In the genomic region with DNA sequence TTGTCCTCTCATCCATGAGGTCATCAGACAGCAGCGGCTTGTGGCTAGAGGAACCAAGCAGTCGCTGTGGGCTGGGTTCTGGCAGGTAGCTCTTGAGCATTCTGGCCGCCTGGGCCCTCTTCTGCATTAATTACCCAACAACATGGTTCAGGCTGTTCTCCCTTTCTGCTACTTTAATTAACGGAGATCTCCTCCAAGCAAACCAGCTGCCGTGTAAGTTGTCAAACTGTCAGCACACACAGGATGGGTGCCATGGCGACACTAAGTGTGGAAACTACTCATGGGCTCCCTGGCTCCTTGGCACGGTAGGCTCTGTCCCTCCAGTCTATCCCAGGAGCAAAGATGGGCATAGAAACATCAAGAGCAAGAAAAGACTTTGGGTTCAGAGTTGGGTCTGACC, we compare ENCODE assay signal across 19 mouse cellular contexts. TPM values are rescaled to one million over a fixed set of nuclear protein-coding genes. Genes with fewer than 3 reads are reported as not detected.
DNase-seq lines count a peak whose midpoint lies in the region; ATAC-seq and TF ChIP-seq lines count a peak whose summit lies in the region.
"Had no signal": no experiment of that assay in that cellular context is flagged by ENCODE, and none has a peak within 500 bp of the region (broad histone marks: within the 10 kb centered on the region; RNA-seq: fewer than 3 reads in every experiment).

No protein-coding gene starts in this region.

- H3K36me3 ChIP-seq in heart, embryonic 12.5 days: no peaks in the 10 kb centered on the region
- H3K36me3 ChIP-seq in midbrain, postnatal 0 days (ENCODE audit: insufficient read depth, low read length): no peaks in the 10 kb centered on the region
- no peaks in the 10 kb centered on the region for H3K36me3 ChIP-seq in midbrain, embryonic 14.5 days (ENCODE audit: control insufficient read depth, insufficient read depth, low read length)
- H3K36me3 ChIP-seq in forebrain, postnatal 0 days (ENCODE audit: insufficient read depth): no peaks in the 10 kb centered on the region
- H3K36me3 ChIP-seq: embryonic facial prominence, embryonic 12.5 days; hindbrain, embryonic 12.5 days; neural tube, embryonic 13.5 days had no signal

- no peaks in the 10 kb centered on the region for H3K9me3 ChIP-seq in heart, embryonic 12.5 days (replicated peaks)
- no peaks in the 10 kb centered on the region for H3K9me3 ChIP-seq in midbrain, postnatal 0 days (ENCODE audit: low read length)
- no peaks in the 10 kb centered on the region for H3K9me3 ChIP-seq in midbrain, embryonic 14.5 days (ENCODE audit: control insufficient read depth, low read length)
- no peaks in the 10 kb centered on the region for H3K9me3 ChIP-seq in forebrain, postnatal 0 days (ENCODE audit: low read length)
- H3K9me3 ChIP-seq: embryonic facial prominence, embryonic 12.5 days; hindbrain, embryonic 12.5 days; neural tube, embryonic 13.5 days had no signal

- no peak for DNase-seq in heart, adult 11 months
- peak; percentile 53 for DNase-seq in midbrain, postnatal 0 days (ENCODE audit: low spot score)
- DNase-seq in midbrain, embryonic 14.5 days: no peak
- DNase-seq in forebrain, postnatal 0 days: peak; percentile 68
- DNase-seq in layer of hippocampus, postnatal 14 days (ENCODE audit: low spot score in 2 of 2): peak; percentile 23 to 52
- no peak for DNase-seq in urinary bladder, postnatal 36 days (ENCODE audit: low spot score in 2 of 2)
- DNase-seq: adrenal gland, adult 2 months; cerebellum, adult 9-11 months; heart, postnatal 14 days; liver had no signal

- 44% methylated on average over 7 of the region's 7 CpGs for WGBS in heart, embryonic 12.5 days
- 45% methylated on average over 7 of the region's 7 CpGs for WGBS in midbrain, postnatal 0 days
- 56% methylated on average over 7 of the region's 7 CpGs for WGBS in midbrain, embryonic 14.5 days
- 27% methylated on average over 7 of the region's 7 CpGs for WGBS in forebrain, postnatal 0 days

- peaks cover 5% of the 10 kb centered on the region; the same call in 1 of the 2 replicates for H3K4me1 ChIP-seq in heart, embryonic 12.5 days (replicated peaks)
- peaks cover 5% of the 10 kb centered on the region; the same call in 1 of the 2 replicates for H3K4me1 ChIP-seq in midbrain, postnatal 0 days (ENCODE audit: insufficient read depth, low read length)
- no peaks in the 10 kb centered on the region for H3K4me1 ChIP-seq in midbrain, embryonic 14.5 days (ENCODE audit: control insufficient read depth, insufficient read depth, low read length)
- H3K4me1 ChIP-seq in forebrain, postnatal 0 days (ENCODE audit: insufficient read depth): no peaks in the 10 kb centered on the region

- no peak overlapping the region for H3K4me2 ChIP-seq in heart, embryonic 12.5 days
- no peak overlapping the region for H3K4me2 ChIP-seq in midbrain, postnatal 0 days (ENCODE audit: low read depth, low read length, poor library complexity, severe bottlenecking)
- no peak overlapping the region for H3K4me2 ChIP-seq in midbrain, embryonic 14.5 days (ENCODE audit: low read length)
- H3K4me2 ChIP-seq in forebrain, postnatal 0 days (ENCODE audit: low read depth): no peak overlapping the region
- H3K4me2 ChIP-seq: embryonic facial prominence, embryonic 12.5 days; heart, embryonic 11.5 days; hindbrain, embryonic 12.5 days; midbrain, embryonic 11.5 days; neural tube, embryonic 13.5 days had no signal

- H3K4me3 ChIP-seq in heart, embryonic 12.5 days: no peak overlapping the region
- H3K4me3 ChIP-seq in midbrain, postnatal 0 days (ENCODE audit: low read depth, low read length): no peak overlapping the region
- H3K4me3 ChIP-seq in midbrain, embryonic 14.5 days (replicated peaks; ENCODE audit: low read depth, low read length): no peak overlapping the region
- no peak overlapping the region for H3K4me3 ChIP-seq in forebrain, postnatal 0 days (ENCODE audit: low read depth, low read length)
- H3K4me3 ChIP-seq: embryonic facial prominence, embryonic 12.5 days; erythroblast, embryonic 14.5 days; hindbrain, embryonic 12.5 days; neural tube, embryonic 13.5 days had no signal

- no peak overlapping the region for H3K27ac ChIP-seq in heart, embryonic 12.5 days (ENCODE audit: poor library complexity, severe bottlenecking)
- no peak overlapping the region for H3K27ac ChIP-seq in midbrain, postnatal 0 days (ENCODE audit: low read depth, low read length)
- H3K27ac ChIP-seq in midbrain, embryonic 14.5 days (replicated peaks; ENCODE audit: low read depth, low read length): no peak overlapping the region
- no peak overlapping the region for H3K27ac ChIP-seq in forebrain, postnatal 0 days (ENCODE audit: low read depth, low read length)
- H3K27ac ChIP-seq: embryonic facial prominence, embryonic 12.5 days; hindbrain, embryonic 12.5 days; neural tube, embryonic 13.5 days had no signal

- ATAC-seq in heart, embryonic 12.5 days (ENCODE audit: insufficient number of reproducible peaks, low FRiP score): no peak
- ATAC-seq in midbrain, postnatal 0 days (ENCODE audit: low FRiP score): no peak
- ATAC-seq in midbrain, embryonic 14.5 days (ENCODE audit: low FRiP score, low TSS enrichment): no peak
- ATAC-seq in forebrain, postnatal 0 days: peak; percentile 81
- ATAC-seq: intestine, embryonic 16.5 days; lung, postnatal 0 days had no signal

- H3K27me3 ChIP-seq in heart, embryonic 12.5 days (replicated peaks): peaks cover 38% of the 10 kb centered on the region
- H3K27me3 ChIP-seq in midbrain, postnatal 0 days (ENCODE audit: insufficient read depth, low read length): no peaks in the 10 kb centered on the region
- H3K27me3 ChIP-seq in midbrain, embryonic 14.5 days (ENCODE audit: control insufficient read depth, insufficient read depth, low read length): peaks cover 13% of the 10 kb centered on the region; the same call in 1 of the 2 replicates
- no peaks in the 10 kb centered on the region; the same call in 1 of the 2 replicates for H3K27me3 ChIP-seq in forebrain, postnatal 0 days (ENCODE audit: insufficient read depth, low read length)

- 0 out of 2 replicates have a peak overlapping the region, but pooled peaks have one; percentile 10 for H3K9ac ChIP-seq in heart, embryonic 12.5 days
- no peak overlapping the region for H3K9ac ChIP-seq in midbrain, postnatal 0 days (replicated peaks; ENCODE audit: low read length, poor library complexity, severe bottlenecking)
- no peak overlapping the region for H3K9ac ChIP-seq in midbrain, embryonic 14.5 days (replicated peaks; ENCODE audit: low read length)
- H3K9ac ChIP-seq in forebrain, postnatal 0 days: no peak overlapping the region
- H3K9ac ChIP-seq: embryonic facial prominence, embryonic 12.5 days; hindbrain, embryonic 12.5 days; neural tube, embryonic 13.5 days had no signal

- TF ChIP-seq CTCF in midbrain, postnatal 0 days (IDR thresholded peaks at IDR 0.05): no peak
- no peak for TF ChIP-seq CTCF in forebrain, postnatal 0 days (IDR thresholded peaks at IDR 0.05; ENCODE audit: low read depth)

RNA-seq across cellular contexts. Expression of gene 5730409E04Rik, which starts 29.7 kb away (rescaled TPM):
- polyA plus RNA-seq in heart, embryonic 12.5 days (2016; fragmentation: Nextera tagmentation; extraction: Ambion mirVana): 0.98 and 1.2 TPM in 2 replicates
- 59.0 and 59.4 TPM in 2 replicates for total RNA-seq in midbrain, postnatal 0 days (2014; rRNA removed)
- polyA plus RNA-seq in midbrain, postnatal 0 days (2015; fragmentation: Nextera tagmentation; extraction: Ambion mirVana): 24.2 and 29.2 TPM in 2 replicates
- 8.1 and 14.5 TPM in 2 replicates for polyA plus RNA-seq in midbrain, embryonic 14.5 days (2014; fragmentation: Nextera tagmentation; extraction: Ambion mirVana)
- total RNA-seq in forebrain, postnatal 0 days (2014; rRNA removed): 36.6 and 38.2 TPM in 2 replicates
- 10.1 and 19.0 TPM in 2 replicates for polyA plus RNA-seq in forebrain, postnatal 0 days (2015; fragmentation: Nextera tagmentation; extraction: Ambion mirVana)
- 10 to 100 TPM; 68.6 TPM for total RNA-seq in layer of hippocampus, postnatal 14 days (2021)
- polyA plus RNA-seq: erythroblast, embryonic 14.5 days had no signal

RNA-seq across cellular contexts. Expression of gene Psmb2, which starts 38.1 kb away (rescaled TPM):
- 383 and 387 TPM in 2 replicates for polyA plus RNA-seq in heart, embryonic 12.5 days (2016; fragmentation: Nextera tagmentation; extraction: Ambion mirVana)
- total RNA-seq in midbrain, postnatal 0 days (2014; rRNA removed): 196 and 209 TPM in 2 replicates
- 433 and 436 TPM in 2 replicates for polyA plus RNA-seq in midbrain, postnatal 0 days (2015; fragmentation: Nextera tagmentation; extraction: Ambion mirVana)
- 442 and 480 TPM in 2 replicates for polyA plus RNA-seq in midbrain, embryonic 14.5 days (2014; fragmentation: Nextera tagmentation; extraction: Ambion mirVana)
- 185 and 187 TPM in 2 replicates for total RNA-seq in forebrain, postnatal 0 days (2014; rRNA removed)
- 497 and 510 TPM in 2 replicates for polyA plus RNA-seq in forebrain, postnatal 0 days (2015; fragmentation: Nextera tagmentation; extraction: Ambion mirVana)
- total RNA-seq in layer of hippocampus, postnatal 14 days (2021): 100 to 1,000 TPM; 128 to 130 TPM

Comparison
In these comparisons a context has a peak if more than half of its experiments do, and no peak if none do; other contexts are left out.
1. DNase-seq: peak in midbrain, postnatal 0 days (single experiment), forebrain, postnatal 0 days (single experiment) and layer of hippocampus, postnatal 14 days (2 of 2); none in heart, adult 11 months (single experiment), midbrain, embryonic 14.5 days (single experiment) and urinary bladder, postnatal 36 days (0 of 2).